Mouse (Mus musculus) forebrain, embryonic 11.5 days (tissue): ENCODE results near the gene Gm15013. TPM values are rescaled to one million over a fixed set of nuclear protein-coding genes. Genes with fewer than 3 reads are reported as not detected.

Source experiments
- ATAC-seq: fragments of 200-750 bp; cut with Nextera tagmentation; replicated peaks from 2 replicates; pipeline ENCODE4 v1.8.0; 2017; ENCODE audit warnings: moderate TSS enrichment; ENCODE audit not compliant: low FRiP score
- DNase-seq: peaks from one replicate; pipeline ENCODE4 v3.0.0-alpha.2; 2017; ENCODE audit warnings: low spot score
- H3K27ac ChIP-seq: fragments of 300-500 bp; sonication (generic); 2 replicates; pipeline ENCODE4 v1.5.1; 2014; ENCODE audit warnings: low read depth, low read length
- H3K27me3 ChIP-seq: fragments of 300-500 bp; sonication (generic); 2 replicates; pipeline ENCODE4 v1.6.1; 2014; ENCODE audit warnings: mild to moderate bottlenecking, low read length, mixed read lengths; ENCODE audit not compliant: control insufficient read depth, insufficient read depth
- H3K36me3 ChIP-seq: fragments of 300-500 bp; sonication (generic); 2 replicates; pipeline ENCODE4 v1.6.1; 2014; ENCODE audit warnings: mild to moderate bottlenecking, low read length, moderate library complexity, mixed read lengths; ENCODE audit not compliant: control insufficient read depth, insufficient read depth
- H3K4me1 ChIP-seq: fragments of 300-500 bp; sonication (generic); replicated peaks from 2 replicates; pipeline ENCODE4 v1.6.1; 2014; ENCODE audit warnings: low read length, mixed read lengths; ENCODE audit not compliant: control insufficient read depth, insufficient read depth
- H3K4me2 ChIP-seq: fragments of 300-500 bp; sonication (generic); 2 replicates; pipeline ENCODE4 v1.6.1; 2014; ENCODE audit warnings: low read depth, mild to moderate bottlenecking, low read length, moderate library complexity, mixed read lengths; ENCODE audit not compliant: severe bottlenecking
- H3K4me3 ChIP-seq: fragments of 300-500 bp; sonication (generic); 2 replicates; pipeline ENCODE4 v1.5.1; 2014; ENCODE audit warnings: low read depth, low read length
- H3K9ac ChIP-seq: fragments of 300-500 bp; sonication (generic); 2 replicates; pipeline ENCODE4 v1.6.1; 2014; ENCODE audit warnings: low read length
- H3K9me3 ChIP-seq: fragments of 300-500 bp; sonication (generic); 2 replicates; pipeline ENCODE4 v1.6.1; 2016; ENCODE audit warnings: low read length, mixed read lengths; ENCODE audit not compliant: control insufficient read depth
- WGBS: fragments of 180-500 bp; shearing (Covaris S2); extraction: QIAGEN DNeasy Blood & Tissue Kit; methylation state at CpG from one replicate; pipeline ENCODE4 v1.1.7; 2014; 5-methylcytosine and 5-hydroxymethylcytosine counted together
- polyA plus RNA-seq: library from polyadenylated mRNA; unstranded; fragments of >200 nt; fragmentation: Nextera tagmentation; extraction: Ambion mirVana; gene quantifications from 2 replicates; pipeline ENCODE4 v1.2.1, GENCODE M21; 2014

Gene Gm15013
- polyA plus RNA-seq, 1 experiment from 2014 or later: not detected

GRCm38 (mm10) chrX:139684410-139684774 lies 29.9 kb downstream of the Gm15013 start:
- WGBS: 17% methylated on average over 8 of the region's 8 CpGs
- Histone ChIP-seq H3K4me2 (peak overlapping the region; percentile 49), H3K27me3 (no peaks in the 10 kb centered on the region; the same call in none of the 2 replicates), H3K4me3 (peak overlapping the region; percentile 45), H3K9me3 (no peaks in the 10 kb centered on the region), H3K9ac (peak overlapping the region; percentile 16; the same call in 1 of the 2 replicates), H3K36me3 (no peaks in the 10 kb centered on the region), H3K4me1 (no peaks in the 10 kb centered on the region), H3K27ac (no peak overlapping the region)
- ATAC-seq (no peak; the same call in 1 of the 2 replicates), DNase-seq (no peak)

DNA sequence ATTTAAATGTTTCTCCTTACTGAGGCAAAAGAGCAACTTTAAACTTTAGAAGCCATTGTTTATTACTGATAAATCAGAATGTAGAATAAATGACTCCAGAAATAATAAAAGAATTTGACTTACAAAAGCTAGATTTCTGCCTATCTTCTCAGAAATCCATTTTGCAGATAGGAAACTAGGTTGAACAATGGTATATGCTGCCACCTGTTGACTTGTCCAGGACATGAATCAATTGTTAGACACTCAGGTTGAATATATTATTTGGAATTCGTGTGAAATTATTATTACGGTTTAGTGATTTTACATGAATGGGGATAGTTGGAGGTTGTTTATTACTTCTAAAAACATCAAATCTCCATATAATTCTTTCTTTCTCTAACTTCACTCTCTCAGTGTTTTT lies 48.5 kb downstream of the Gm15013 start:
- 86% methylated on average over 2 of the region's 2 CpGs for WGBS
- H3K4me1 ChIP-seq: no peaks in the 10 kb centered on the region
- H3K27ac ChIP-seq: no peak overlapping the region
- ATAC-seq: no peak
- no peaks in the 10 kb centered on the region for H3K36me3 ChIP-seq
- H3K4me2 ChIP-seq: no peak overlapping the region
- H3K9me3 ChIP-seq: no peaks in the 10 kb centered on the region
- no peak overlapping the region for H3K4me3 ChIP-seq
- no peak for DNase-seq
- no peaks in the 10 kb centered on the region for H3K27me3 ChIP-seq
- no peak overlapping the region for H3K9ac ChIP-seq

Other genes starting within 250 kb of the Gm15013 start
- 2.7 and 3.3 TPM in 2 replicates for gene D330045A20Rik, start 234.1 kb downstream of the Gm15013 start, polyA plus RNA-seq
- 1.0 and 2.1 TPM in 2 replicates for gene Rnf128, start 151.2 kb downstream of the Gm15013 start, polyA plus RNA-seq
- gene Tbc1d8b, start 29.5 kb downstream of the Gm15013 start, polyA plus RNA-seq: 0.56 and 1.2 TPM in 2 replicates
- not detected in 2 replicates for gene Ripply1, start 67.9 kb upstream of the Gm15013 start, polyA plus RNA-seq
- 0.05 TPM in 1 of 2 replicates, not detected in the other for gene Cldn2, start 86.3 kb upstream of the Gm15013 start, polyA plus RNA-seq
- gene Morc4, start 157.2 kb upstream of the Gm15013 start, polyA plus RNA-seq: 8.0 and 8.4 TPM in 2 replicates